24 mouse cellular contexts compared by ENCODE assay signal in the genomic region with DNA sequence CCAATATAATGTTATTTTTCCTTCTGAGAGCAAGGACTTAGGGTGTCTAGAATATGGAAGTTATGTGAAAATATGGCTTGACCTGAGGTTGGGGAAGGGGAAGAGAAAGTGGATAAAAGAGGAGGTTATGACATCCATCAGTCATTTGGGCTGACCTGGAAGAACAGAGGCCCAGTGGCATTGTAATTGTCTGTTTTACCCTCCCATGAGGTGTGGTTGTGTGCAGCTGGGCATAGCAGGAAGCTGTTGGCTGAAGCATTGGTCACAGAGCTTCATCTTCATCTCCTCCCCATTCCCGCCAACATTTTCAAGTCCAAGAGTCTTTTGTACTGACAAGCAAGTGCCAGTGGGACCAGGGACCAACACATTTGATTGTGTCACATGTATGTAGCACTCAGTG. TPM values are rescaled to one million over a fixed set of nuclear protein-coding genes. Genes with fewer than 3 reads are reported as not detected.
A peak's percentile ranks its signal among the peaks of the same experiment; 100 is the strongest.
DNase-seq lines count a peak whose midpoint lies in the region; ATAC-seq and TF ChIP-seq lines count a peak whose summit lies in the region.
"Had no signal": no experiment of that assay in that cellular context is flagged by ENCODE, and none has a peak within 500 bp of the region (broad histone marks: within the 10 kb centered on the region; RNA-seq: fewer than 3 reads in every experiment).

No protein-coding gene starts in this region.

- TF ChIP-seq POLR2A in bone marrow, adult 2 months (IDR thresholded peaks at IDR 0.05; ENCODE audit: borderline replicate concordance, control insufficient read depth, low read depth, low read length): no peak

- H3K4me2 ChIP-seq in midbrain, embryonic 11.5 days: no peak overlapping the region
- no peak overlapping the region for H3K4me2 ChIP-seq in midbrain, embryonic 15.5 days
- no peak overlapping the region for H3K4me2 ChIP-seq in forebrain, embryonic 14.5 days (ENCODE audit: low read length)
- H3K4me2 ChIP-seq: hindbrain, embryonic 12.5 days; liver, embryonic 11.5 days had no signal

- H3K36me3 ChIP-seq in midbrain, embryonic 11.5 days (ENCODE audit: control insufficient read depth, insufficient read depth, low read length): no peaks in the 10 kb centered on the region
- H3K36me3 ChIP-seq in midbrain, embryonic 15.5 days (replicated peaks): no peaks in the 10 kb centered on the region
- no peaks in the 10 kb centered on the region for H3K36me3 ChIP-seq in forebrain, embryonic 14.5 days (ENCODE audit: control insufficient read depth, insufficient read depth, low read length)
- H3K36me3 ChIP-seq: embryonic facial prominence, embryonic 10.5 days; hindbrain, embryonic 12.5 days; limb, embryonic 10.5 days had no signal

- no peak for ATAC-seq in midbrain, embryonic 11.5 days (ENCODE audit: low FRiP score)
- no peak for ATAC-seq in midbrain, embryonic 15.5 days (replicated peaks)
- peak; percentile 66 for ATAC-seq in megakaryocyte, adult 5-6 weeks (ENCODE audit: poor library complexity, severe bottlenecking)
- ATAC-seq in forebrain, embryonic 14.5 days: no peak
- ATAC-seq: midbrain, embryonic 16.5 days had no signal

- no peaks in the 10 kb centered on the region for H3K9me3 ChIP-seq in midbrain, embryonic 11.5 days (ENCODE audit: control insufficient read depth, low read length)
- H3K9me3 ChIP-seq in midbrain, embryonic 15.5 days: no peaks in the 10 kb centered on the region
- H3K9me3 ChIP-seq in forebrain, embryonic 14.5 days (replicated peaks; ENCODE audit: control insufficient read depth, low read length): no peaks in the 10 kb centered on the region
- H3K9me3 ChIP-seq: embryonic facial prominence, embryonic 10.5 days; hindbrain, embryonic 12.5 days; limb, embryonic 10.5 days had no signal

- no peaks in the 10 kb centered on the region for H3K4me1 ChIP-seq in midbrain, embryonic 11.5 days (ENCODE audit: control insufficient read depth, insufficient read depth, low read length)
- H3K4me1 ChIP-seq in midbrain, embryonic 15.5 days: peaks cover 8% of the 10 kb centered on the region
- no peaks in the 10 kb centered on the region; the same call in 1 of the 2 replicates for H3K4me1 ChIP-seq in bone marrow, adult 2 months (ENCODE audit: control insufficient read depth, insufficient read depth, low read length)
- no peaks in the 10 kb centered on the region for H3K4me1 ChIP-seq in forebrain, embryonic 14.5 days (ENCODE audit: control insufficient read depth, insufficient read depth, low read length)

- no peak for TF ChIP-seq CTCF in bone marrow, adult 2 months (IDR thresholded peaks at IDR 0.05; ENCODE audit: control insufficient read depth, insufficient read depth, low read length)

- peak; percentile 63 for DNase-seq in cerebellum, adult 9-10 months
- DNase-seq in cerebellum, postnatal 14 days: no peak
- peak; percentile 31 for DNase-seq in midbrain, embryonic 11.5 days (ENCODE audit: low spot score, missing footprints)
- DNase-seq in forebrain, embryonic 14.5 days (ENCODE audit: low spot score): no peak
- DNase-seq in right cerebral cortex, adult 2 months (ENCODE audit: low spot score in 2 of 2): no peak
- DNase-seq: adrenal gland, postnatal 25 days; gastrocnemius, adult 2 months; heart, postnatal 10 days; kidney, postnatal 36 days; lung, adult 2 months had no signal

- H3K27me3 ChIP-seq in midbrain, embryonic 11.5 days (ENCODE audit: control insufficient read depth, insufficient read depth, low read length): no peaks in the 10 kb centered on the region
- H3K27me3 ChIP-seq in midbrain, embryonic 15.5 days (replicated peaks): no peaks in the 10 kb centered on the region
- H3K27me3 ChIP-seq in forebrain, embryonic 14.5 days (replicated peaks; ENCODE audit: control insufficient read depth, insufficient read depth, low read length): no peaks in the 10 kb centered on the region
- H3K27me3 ChIP-seq: CH12.LX; hindbrain, embryonic 12.5 days had no signal

- 89% methylated on average over 1 of the region's 1 CpGs for WGBS in midbrain, embryonic 11.5 days
- 82% methylated on average over 1 of the region's 1 CpGs for WGBS in midbrain, embryonic 15.5 days
- 32% methylated on average over 1 of the region's 1 CpGs for WGBS in bone marrow, adult 2 months
- 89% methylated on average over 1 of the region's 1 CpGs for WGBS in forebrain, embryonic 14.5 days

- H3K27ac ChIP-seq in midbrain, embryonic 11.5 days (ENCODE audit: low read depth, low read length): no peak overlapping the region
- no peak overlapping the region for H3K27ac ChIP-seq in midbrain, embryonic 15.5 days
- H3K27ac ChIP-seq in bone marrow, adult 2 months (ENCODE audit: control insufficient read depth, insufficient read depth, low read depth, low read length, poor library complexity): peak overlapping the region; percentile 36
- H3K27ac ChIP-seq in forebrain, embryonic 14.5 days (ENCODE audit: low read depth, low read length): no peak overlapping the region
- H3K27ac ChIP-seq: embryonic facial prominence, embryonic 10.5 days; gastrocnemius, adult 2 months; hindbrain, embryonic 12.5 days; limb, embryonic 10.5 days had no signal

- H3K4me3 ChIP-seq in midbrain, embryonic 11.5 days (ENCODE audit: low read depth, low read length): no peak overlapping the region
- H3K4me3 ChIP-seq in midbrain, embryonic 15.5 days: no peak overlapping the region
- H3K4me3 ChIP-seq in bone marrow, adult 2 months (replicated peaks; ENCODE audit: control insufficient read depth, low read depth, low read length): no peak overlapping the region
- H3K4me3 ChIP-seq in forebrain, embryonic 14.5 days (ENCODE audit: low read depth, low read length): no peak overlapping the region
- H3K4me3 ChIP-seq: embryonic facial prominence, embryonic 10.5 days; gastrocnemius, adult 2 months; hindbrain, embryonic 12.5 days; limb, embryonic 10.5 days had no signal

- no peak overlapping the region for H3K9ac ChIP-seq in midbrain, embryonic 11.5 days (ENCODE audit: low read length)
- H3K9ac ChIP-seq in midbrain, embryonic 15.5 days: no peak overlapping the region
- H3K9ac ChIP-seq in forebrain, embryonic 14.5 days (ENCODE audit: low read length): no peak overlapping the region
- H3K9ac ChIP-seq: hindbrain, embryonic 12.5 days had no signal

RNA-seq across cellular contexts. Expression of a gene that starts 5.2 kb away (rescaled TPM):
- polyA plus RNA-seq in midbrain, embryonic 11.5 days (2014; fragmentation: Nextera tagmentation; extraction: Ambion mirVana): 53.2 and 60.2 TPM in 2 replicates
- polyA plus RNA-seq in midbrain, embryonic 15.5 days (2015; fragmentation: Nextera tagmentation; extraction: Ambion mirVana): 54.9 and 56.0 TPM in 2 replicates
- polyA plus RNA-seq in bone marrow, adult 2 months (2011; ENCODE audit: insufficient read depth, insufficient read length, low replicate concordance, missing spikeins): 90.3 and 169 TPM in 2 replicates
- 411 and 420 TPM in 2 replicates for total RNA-seq in megakaryocyte, adult 5-6 weeks (2015)
- total RNA-seq in megakaryocyte, adult 5-6 weeks (2017): 117 and 131 TPM in 2 replicates
- polyA plus RNA-seq in forebrain, embryonic 14.5 days (2014; fragmentation: Nextera tagmentation; extraction: Ambion mirVana): 34.8 and 41.0 TPM in 2 replicates

RNA-seq across cellular contexts. Expression of a gene that starts 19.8 kb away (rescaled TPM):
- 3.0 TPM in 2 replicates for polyA plus RNA-seq in midbrain, embryonic 11.5 days (2014; fragmentation: Nextera tagmentation; extraction: Ambion mirVana)
- polyA plus RNA-seq in midbrain, embryonic 15.5 days (2015; fragmentation: Nextera tagmentation; extraction: Ambion mirVana): 7.4 and 8.0 TPM in 2 replicates
- polyA plus RNA-seq in bone marrow, adult 2 months (2011; ENCODE audit: insufficient read depth, insufficient read length, low replicate concordance, missing spikeins): 0.85 TPM in 1 of 2 replicates, not detected in the other
- not detected in 2 replicates for total RNA-seq in megakaryocyte, adult 5-6 weeks (2015)
- not detected in 2 replicates for total RNA-seq in megakaryocyte, adult 5-6 weeks (2017)
- 4.7 and 5.6 TPM in 2 replicates for polyA plus RNA-seq in forebrain, embryonic 14.5 days (2014; fragmentation: Nextera tagmentation; extraction: Ambion mirVana)
- total RNA-seq: adrenal gland, postnatal 25 days; MEL; neutrophil, adult 5-6 weeks had no signal

RNA-seq across cellular contexts. Expression of a gene that starts 28.8 kb away (rescaled TPM):
- 0.30 and 0.66 TPM in 2 replicates for polyA plus RNA-seq in midbrain, embryonic 11.5 days (2014; fragmentation: Nextera tagmentation; extraction: Ambion mirVana)
- 0.37 and 0.43 TPM in 2 replicates for polyA plus RNA-seq in midbrain, embryonic 15.5 days (2015; fragmentation: Nextera tagmentation; extraction: Ambion mirVana)
- not detected in 2 replicates for polyA plus RNA-seq in bone marrow, adult 2 months (2011; ENCODE audit: insufficient read depth, insufficient read length, low replicate concordance, missing spikeins)
- not detected in 2 replicates for total RNA-seq in megakaryocyte, adult 5-6 weeks (2015)
- not detected in 2 replicates for total RNA-seq in megakaryocyte, adult 5-6 weeks (2017)
- polyA plus RNA-seq in forebrain, embryonic 14.5 days (2014; fragmentation: Nextera tagmentation; extraction: Ambion mirVana): 0.05 and 0.07 TPM in 2 replicates
- total RNA-seq: CH12.LX, MEL had no signal

RNA-seq across cellular contexts. Expression of a gene that starts 55.8 kb away (rescaled TPM):
- polyA plus RNA-seq in midbrain, embryonic 11.5 days (2014; fragmentation: Nextera tagmentation; extraction: Ambion mirVana): not detected in 2 replicates
- polyA plus RNA-seq in midbrain, embryonic 15.5 days (2015; fragmentation: Nextera tagmentation; extraction: Ambion mirVana): not detected in 2 replicates
- not detected in 2 replicates for polyA plus RNA-seq in bone marrow, adult 2 months (2011; ENCODE audit: insufficient read depth, insufficient read length, low replicate concordance, missing spikeins)
- total RNA-seq in megakaryocyte, adult 5-6 weeks (2015): 0.39 and 1.6 TPM in 2 replicates
- 1.5 TPM in 1 of 2 replicates, not detected in the other for total RNA-seq in megakaryocyte, adult 5-6 weeks (2017)
- polyA plus RNA-seq in forebrain, embryonic 14.5 days (2014; fragmentation: Nextera tagmentation; extraction: Ambion mirVana): not detected in 2 replicates
- total RNA-seq: CH12.LX; gastrocnemius, adult 2 months; heart, postnatal 10 days; left cerebral cortex, adult 8-10 months; MEL had no signal
- polyA plus RNA-seq: embryonic facial prominence, embryonic 10.5 days; forebrain, embryonic 11.5 days; hindbrain, embryonic 12.5 days; kidney, embryonic 14.5 days; limb, embryonic 10.5 days; liver, embryonic 11.5 days; midbrain, embryonic 16.5 days had no signal

RNA-seq across cellular contexts. Expression of a gene that starts 57.8 kb away (rescaled TPM):
- polyA plus RNA-seq in midbrain, embryonic 11.5 days (2014; fragmentation: Nextera tagmentation; extraction: Ambion mirVana): 1.4 and 1.6 TPM in 2 replicates
- 1.7 and 2.6 TPM in 2 replicates for polyA plus RNA-seq in midbrain, embryonic 15.5 days (2015; fragmentation: Nextera tagmentation; extraction: Ambion mirVana)
- 2.1 and 4.2 TPM in 2 replicates for polyA plus RNA-seq in bone marrow, adult 2 months (2011; ENCODE audit: insufficient read depth, insufficient read length, low replicate concordance, missing spikeins)
- 1.5 TPM in 1 of 2 replicates, not detected in the other for total RNA-seq in megakaryocyte, adult 5-6 weeks (2015)
- total RNA-seq in megakaryocyte, adult 5-6 weeks (2017): not detected in 2 replicates
- polyA plus RNA-seq in forebrain, embryonic 14.5 days (2014; fragmentation: Nextera tagmentation; extraction: Ambion mirVana): 1.3 and 1.6 TPM in 2 replicates

Comparison
In these comparisons a context has a peak if more than half of its experiments do, and no peak if none do; other contexts are left out.
1. DNase-seq: peak in cerebellum, adult 9-10 months (single experiment) and midbrain, embryonic 11.5 days (single experiment); none in cerebellum, postnatal 14 days (0 of 2), forebrain, embryonic 14.5 days (single experiment) and right cerebral cortex, adult 2 months (0 of 2).